In genomic region chr14:119008031-119008590, GRCm38 (mm10) we compare ENCODE assay signal across 8 mouse cellular contexts.
A peak's percentile ranks its signal among the peaks of the same experiment; 100 is the strongest.
DNase-seq lines count a peak whose midpoint lies in the region; ATAC-seq lines count a peak whose summit lies in the region.

No protein-coding gene starts in this region.

- WGBS in heart, embryonic 16.5 days, result 60% methylated on average over 7 of the region's 7 CpGs
- 46% methylated on average over 7 of the region's 7 CpGs for WGBS in macrophage (ENCODE audit: missing documents)

- no peaks in the 10 kb centered on the region for H3K9me3 ChIP-seq in heart, embryonic 16.5 days (replicated peaks; ENCODE audit: control insufficient read depth, low read length)

- H3K4me2 ChIP-seq in heart, embryonic 16.5 days (ENCODE audit: low read depth, low read length), result peak overlapping the region; percentile 94

- peaks cover 5% of the 10 kb centered on the region for H3K4me1 ChIP-seq in heart, embryonic 16.5 days (ENCODE audit: control insufficient read depth, insufficient read depth, low read length)

- H3K27me3 ChIP-seq in heart, embryonic 16.5 days (ENCODE audit: control insufficient read depth, insufficient read depth, low read length), result no peaks in the 10 kb centered on the region

- H3K4me3 ChIP-seq in heart, embryonic 16.5 days (ENCODE audit: low read length), result peak overlapping the region; percentile 58
- H3K4me3 ChIP-seq in macrophage (ENCODE audit: inconsistent target), result peak overlapping the region; percentile 56

- no peak overlapping the region for H3K27ac ChIP-seq in heart, embryonic 16.5 days (ENCODE audit: low read length)
- H3K27ac ChIP-seq in macrophage, result no peak overlapping the region

- intact Hi-C loops in heart, postnatal 14 days (cut with DNase I), result no loop called here

- H3K9ac ChIP-seq in heart, embryonic 16.5 days (ENCODE audit: low read length), result peak overlapping the region; percentile 67

- H3K79me2 ChIP-seq in macrophage (ENCODE audit: inconsistent target), result no peaks in the 10 kb centered on the region

- DNase-seq in heart, adult 11 months, result peak; percentile 69
- no peak for DNase-seq in heart, postnatal 14 days
- no peak for DNase-seq in urinary bladder, postnatal 14 days (ENCODE audit: low spot score)
- DNase-seq in urinary bladder, postnatal 4 days (ENCODE audit: low spot score in 2 of 2), result no peak
- DNase-seq in kidney, adult 9 months, result no peak

- H3K36me3 ChIP-seq in heart, embryonic 16.5 days (ENCODE audit: control insufficient read depth, insufficient read depth), result no peaks in the 10 kb centered on the region; the same call in 1 of the 2 replicates
- no peaks in the 10 kb centered on the region for H3K36me3 ChIP-seq in macrophage (ENCODE audit: inconsistent target)

- peak; percentile 6 for ATAC-seq in CD4-positive, CD25-positive, alpha-beta regulatory T cell, adult 4 months
- no peak for ATAC-seq in heart, embryonic 16.5 days (replicated peaks; ENCODE audit: extremely low read depth, insufficient read depth, low FRiP score)
